Mouse (Mus musculus): ENCODE data around the gene Vmn1r208.
"Not testable (repeated sequence)": the region's sequence is repeated elsewhere in the genome, so short reads cannot be mapped to it uniquely, and the experiment has no call there.

Gene Vmn1r208

DNA sequence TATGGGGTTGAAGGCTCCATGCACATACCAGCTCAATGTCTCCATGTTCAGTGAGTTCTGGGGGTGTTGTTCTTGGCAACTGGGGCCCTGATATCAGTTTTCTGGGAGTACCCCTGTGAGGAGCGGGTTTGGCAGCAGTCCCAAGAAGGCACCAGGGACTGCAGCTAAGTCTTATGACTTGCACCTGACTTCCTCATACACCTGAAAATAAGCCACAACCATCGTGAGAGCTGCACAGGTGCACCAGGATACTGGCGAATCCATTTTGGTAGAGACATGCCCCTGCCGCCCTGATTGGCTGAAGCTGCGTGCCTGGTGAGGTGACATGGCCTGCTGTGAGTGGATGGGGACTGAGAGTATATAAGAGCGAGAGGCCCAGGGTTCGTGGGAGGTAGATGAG is at the start of gene Vmn1r208:
Gene Vmn1r208 (minus strand): TSS at position 101 of the 400 bp plus-strand sequence.
- not testable (repeated sequence) for DNase-seq

DNA sequence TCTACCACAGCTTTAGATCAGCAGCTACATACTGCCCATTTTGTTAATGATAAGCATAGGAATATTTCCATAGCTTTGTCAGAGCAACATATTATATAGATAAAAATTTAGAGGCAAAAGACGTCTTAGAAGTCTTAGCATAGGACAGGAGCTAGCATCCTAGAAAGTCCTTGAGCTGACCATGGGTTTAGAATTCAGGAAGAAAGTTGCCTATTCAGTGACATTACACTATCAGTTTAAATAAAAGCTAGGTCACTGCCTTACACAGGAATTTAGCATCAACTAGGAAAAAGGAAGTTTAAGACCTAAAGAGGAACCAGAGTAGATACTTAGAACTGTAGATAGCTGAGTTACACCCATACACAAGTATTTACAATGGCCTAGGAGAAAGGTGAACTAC is 44.4 kb upstream of the Vmn1r208 start:
- not testable (repeated sequence) for DNase-seq

DNA sequence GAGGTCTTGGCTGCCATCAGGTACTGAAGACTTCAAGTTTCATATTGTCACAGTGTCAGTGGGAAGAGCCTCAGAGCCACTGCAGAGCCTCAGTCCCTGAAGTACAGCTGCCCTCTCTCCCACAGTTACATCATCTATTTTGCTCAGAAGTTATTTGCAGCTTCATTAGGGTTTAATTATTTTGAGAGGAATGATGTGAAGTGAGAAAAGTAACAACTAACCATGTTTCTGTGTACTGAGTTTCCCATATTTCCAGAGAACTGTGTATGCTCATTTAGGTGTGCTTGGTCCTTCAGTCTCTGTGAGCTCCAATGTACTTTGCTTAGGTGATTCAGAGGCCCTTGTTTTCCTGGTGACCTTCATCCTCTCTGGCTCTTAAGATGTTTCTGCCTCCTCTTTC is 32.4 kb upstream of the Vmn1r208 start, which contains the start of gene Vmn1r209:
Gene Vmn1r209 (minus strand): TSS at position 101 of the 400 bp plus-strand sequence.
- DNase-seq = not testable (repeated sequence)

DNA sequence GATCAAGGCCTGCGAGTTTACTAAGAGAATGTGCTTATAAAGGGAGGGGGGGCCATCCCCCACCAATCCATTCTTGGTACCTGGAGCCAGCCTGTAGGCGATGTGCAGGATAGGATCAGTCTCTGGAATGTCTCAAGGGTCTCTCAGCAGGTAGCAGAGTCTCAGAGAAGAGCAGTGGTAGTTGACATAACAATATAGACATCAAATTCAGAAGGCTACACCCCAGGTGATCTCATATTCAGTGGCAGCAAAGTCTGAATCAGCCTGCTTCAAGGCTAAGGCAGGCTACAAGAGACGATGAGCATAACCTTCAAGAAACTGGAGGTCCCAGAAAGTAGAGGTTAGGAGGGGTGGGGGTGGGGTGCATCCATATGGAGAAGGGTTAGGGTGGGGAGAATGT is 10.9 kb upstream of the Vmn1r208 start:
- DNase-seq = not testable (repeated sequence)

DNA sequence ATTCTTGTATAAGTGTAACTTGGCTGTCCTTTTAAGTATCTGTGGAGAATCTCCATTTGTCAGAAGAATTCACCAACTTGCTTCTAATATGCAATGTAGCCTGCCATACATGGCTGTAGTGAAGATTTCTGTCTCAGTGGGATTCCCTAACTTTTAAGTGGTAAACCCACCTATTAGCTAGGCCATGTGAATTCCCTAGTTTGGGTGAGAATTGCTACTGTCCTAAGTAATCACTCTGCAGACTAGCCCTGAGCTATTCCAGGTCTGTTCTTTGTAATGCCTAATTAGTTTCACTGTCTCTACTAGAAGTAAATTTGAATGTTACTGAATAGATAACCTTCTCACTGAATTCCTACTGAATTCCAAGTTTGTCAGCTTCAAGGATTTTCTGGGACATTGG is 7.0 kb upstream of the Vmn1r208 start:
- not testable (repeated sequence) for DNase-seq

DNA sequence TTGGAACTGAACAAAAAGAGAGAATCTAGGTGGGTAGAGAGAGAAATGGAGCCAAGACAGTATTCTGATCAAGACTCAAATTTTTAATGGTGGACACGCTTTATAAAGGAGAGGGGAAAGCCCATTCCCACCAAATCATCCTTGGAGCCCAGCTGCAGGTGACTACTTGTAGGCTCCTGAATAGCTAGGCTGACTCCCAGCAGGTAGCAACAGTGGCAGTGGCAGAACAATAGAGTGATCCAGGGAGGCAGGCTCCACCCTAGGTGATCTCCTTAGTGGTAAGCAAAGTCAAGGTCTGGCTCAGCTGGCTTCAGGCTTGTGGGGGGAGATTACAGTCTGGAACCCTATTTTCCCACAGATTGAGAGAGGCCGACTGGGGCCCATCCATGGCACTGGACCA is 5.6 kb downstream of the Vmn1r208 start:
- DNase-seq = not testable (repeated sequence)

DNA sequence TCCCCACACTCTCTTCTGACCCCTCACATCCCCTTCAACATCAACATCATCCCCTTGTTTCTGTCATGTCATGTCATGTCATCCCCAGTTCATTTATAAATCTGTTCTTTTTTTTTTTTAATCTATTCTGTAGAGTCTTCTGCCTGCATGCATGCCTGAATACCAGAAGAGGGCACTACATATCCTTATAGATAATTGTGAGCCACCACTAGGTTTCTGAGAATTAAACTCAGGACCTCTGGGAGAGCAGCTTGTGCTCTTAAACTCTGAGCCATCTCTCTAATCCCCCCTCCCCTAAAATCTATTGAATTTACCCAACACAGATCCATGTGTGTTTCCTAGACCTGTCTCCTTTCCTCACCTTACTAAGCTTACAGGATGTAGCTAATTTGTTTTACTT is 29.7 kb downstream of the Vmn1r208 start:
- no peak for DNase-seq

DNA sequence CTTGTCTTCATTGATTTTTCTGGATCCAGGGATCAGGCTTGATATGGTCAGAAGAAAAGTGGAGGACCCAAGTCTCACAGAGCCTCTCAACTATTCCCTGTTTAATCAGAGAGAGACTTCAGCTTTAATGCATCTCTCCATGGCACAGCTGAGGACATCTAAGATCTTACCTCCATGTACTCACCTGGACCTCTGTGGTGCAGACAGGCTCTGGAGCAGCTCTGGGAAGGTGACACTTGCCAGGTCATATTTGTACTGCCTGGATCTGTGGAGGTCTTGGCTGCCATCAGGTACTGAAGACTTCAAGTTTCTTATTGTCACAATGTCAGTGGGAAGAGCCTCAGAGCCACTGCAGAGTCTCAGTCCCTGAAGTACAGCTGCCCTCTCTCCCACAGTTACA is 47.7 kb downstream of the Vmn1r208 start, which contains the start of gene Vmn1r207-ps:
Gene Vmn1r207-ps (minus strand): TSS at position 101 of the 400 bp plus-strand sequence.
- DNase-seq = not testable (repeated sequence)

Measured in cerebellum, adult 11 months (tissue).